Mouse (Mus musculus): ENCODE results near the gene Olfr710. TPM values are rescaled to one million over a fixed set of nuclear protein-coding genes. Genes with fewer than 3 reads are reported as not detected.
"Not testable (repeated sequence)": the region's sequence is repeated elsewhere in the genome, so short reads cannot be mapped to it uniquely, and the experiment has no call there.

The Olfr710 gene
- polyA plus RNA-seq (2016; fragmentation: Nextera tagmentation; extraction: Ambion mirVana), result not detected in 2 replicates

GRCm38 (mm10) chr7:106948212-106948611 is at the start of gene Olfr710:
Gene Olfr710, minus strand, starts transcription at chr7:106948312.
- DNase-seq (ENCODE audit: low spot score), result no peak
- 81% methylated on average over 3 of the region's 3 CpGs for WGBS
- Histone ChIP-seq H3K4me3 (no peak within 1 kb of the TSS), H3K27ac (no peak within 1 kb of the TSS), H3K27me3 (ENCODE audit: low read depth, poor library complexity, severe bottlenecking) (no peaks in the 10 kb centered on the region), H3K36me3 (no peaks in the 10 kb centered on the region), H3K4me1 (no peaks in the 10 kb centered on the region), H3K9me3 (replicated peaks) (no peaks in the 10 kb centered on the region)

GRCm38 (mm10) chr7:106985236-106985635 is 37.1 kb upstream of the Olfr710 start:
- H3K4me3 ChIP-seq, result no peak overlapping the region
- no peak for DNase-seq (ENCODE audit: low spot score)
- no peaks in the 10 kb centered on the region for H3K4me1 ChIP-seq
- no peaks in the 10 kb centered on the region for H3K9me3 ChIP-seq (replicated peaks)
- no peaks in the 10 kb centered on the region for H3K27me3 ChIP-seq (ENCODE audit: low read depth, poor library complexity, severe bottlenecking)
- H3K27ac ChIP-seq, result no peak overlapping the region
- no peaks in the 10 kb centered on the region for H3K36me3 ChIP-seq
- WGBS, result 92% methylated on average over 3 of the region's 3 CpGs

- 75% methylated on average over 1 of the region's 1 CpGs for WGBS
- no peaks in the 10 kb centered on the region for H3K9me3 ChIP-seq (replicated peaks)
- no peaks in the 10 kb centered on the region for H3K36me3 ChIP-seq
- H3K27me3 ChIP-seq (ENCODE audit: low read depth, poor library complexity, severe bottlenecking), result no peaks in the 10 kb centered on the region
- H3K27ac ChIP-seq, result no peak within 1 kb of the TSS
- no peak within 1 kb of the TSS for H3K4me3 ChIP-seq
- H3K4me1 ChIP-seq, result no peaks in the 10 kb centered on the region
- DNase-seq (ENCODE audit: low spot score), result no peak
Measured at GRCm38 (mm10) chr7:106975353-106975752, 27.2 kb upstream of the Olfr710 start, which contains the start of gene Olfr711. Gene Olfr711, minus strand, starts transcription at chr7:106975453.

- H3K27ac ChIP-seq; H3K27me3 ChIP-seq (ENCODE audit: low read depth, poor library complexity, severe bottlenecking); H3K9me3 ChIP-seq (replicated peaks); H3K36me3 ChIP-seq; H3K4me3 ChIP-seq; DNase-seq (ENCODE audit: low spot score); H3K4me1 ChIP-seq: not testable (repeated sequence)
Measured at GRCm38 (mm10) chr7:106967503-106967902, 19.4 kb upstream of the Olfr710 start.

DNA sequence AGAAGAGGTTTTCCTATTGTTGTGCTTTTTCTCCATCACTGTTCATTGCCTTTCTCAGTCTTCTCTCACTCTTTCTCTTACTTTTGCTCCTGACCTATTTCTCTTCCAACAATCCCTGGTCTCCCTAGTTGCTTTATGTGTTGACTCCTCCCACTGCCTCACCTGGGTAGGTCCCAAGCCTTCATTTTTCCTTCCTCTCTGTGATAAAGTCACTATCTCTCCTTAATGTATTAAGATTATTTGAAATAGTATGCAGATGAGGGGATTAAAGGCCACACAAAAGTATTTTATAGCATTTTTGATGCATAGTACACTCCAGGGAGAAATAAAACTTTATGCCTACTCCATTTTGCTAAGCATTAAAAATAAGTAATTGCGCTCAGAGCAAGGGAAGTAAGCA is 15.7 kb upstream of the Olfr710 start, which contains the start of gene Olfr6:
Gene Olfr6, minus strand, starts transcription at position 101 of the 400 bp plus-strand sequence.
- Histone ChIP-seq H3K27me3 (ENCODE audit: low read depth, poor library complexity, severe bottlenecking) (no peaks in the 10 kb centered on the region), H3K27ac (no peak within 1 kb of the TSS), H3K9me3 (replicated peaks) (no peaks in the 10 kb centered on the region), H3K36me3 (no peaks in the 10 kb centered on the region), H3K4me1 (no peaks in the 10 kb centered on the region), H3K4me3 (no peak within 1 kb of the TSS)
- no peak for DNase-seq (ENCODE audit: low spot score)
- 85% methylated on average over 1 of the region's 1 CpGs for WGBS

- no peaks in the 10 kb centered on the region for H3K27me3 ChIP-seq (ENCODE audit: low read depth, poor library complexity, severe bottlenecking)
- no peaks in the 10 kb centered on the region for H3K4me1 ChIP-seq
- no peaks in the 10 kb centered on the region for H3K36me3 ChIP-seq
- no peak for DNase-seq (ENCODE audit: low spot score)
- H3K27ac ChIP-seq, result no peak within 1 kb of the TSS
- H3K9me3 ChIP-seq (replicated peaks), result no peaks in the 10 kb centered on the region
- H3K4me3 ChIP-seq, result no peak within 1 kb of the TSS
Measured at GRCm38 (mm10) chr7:106932119-106932518, 16.0 kb downstream of the Olfr710 start, which contains the start of gene Olfr709-ps1. Gene Olfr709-ps1, minus strand, starts transcription at chr7:106932219.

DNA sequence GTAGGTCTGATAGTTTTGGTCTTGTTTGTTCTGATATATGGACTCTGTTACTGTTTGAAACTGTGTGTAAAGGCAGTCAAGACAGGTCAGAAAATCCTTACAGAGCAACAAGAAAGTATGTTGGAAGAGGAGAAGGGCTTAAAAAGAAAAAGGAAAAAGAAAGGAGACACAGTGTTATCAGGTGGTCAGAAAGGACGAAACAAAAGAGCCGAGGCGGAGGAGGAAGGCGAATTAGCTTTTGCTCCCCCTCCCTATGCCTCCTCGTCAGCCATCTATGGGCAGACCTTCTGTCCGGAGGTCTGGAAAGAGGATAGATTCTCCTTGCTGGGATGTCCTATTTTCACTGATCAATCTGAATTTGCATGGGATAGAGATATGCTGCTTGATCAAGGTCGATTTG is 27.2 kb downstream of the Olfr710 start:
- not testable (repeated sequence) for H3K4me1 ChIP-seq, H3K4me3 ChIP-seq
- 91% methylated on average over 7 of the region's 7 CpGs for WGBS

GRCm38 (mm10) chr7:106907676-106908075 is 40.4 kb downstream of the Olfr710 start, which contains the start of gene Olfr1532-ps1:
Gene Olfr1532-ps1, plus strand, starts transcription at chr7:106908001.
- Histone ChIP-seq H3K27ac (no peak within 1 kb of the TSS), H3K4me1 (no peaks in the 10 kb centered on the region), H3K9me3 (replicated peaks) (no peaks in the 10 kb centered on the region), H3K36me3 (no peaks in the 10 kb centered on the region), H3K27me3 (ENCODE audit: low read depth, poor library complexity, severe bottlenecking) (no peaks in the 10 kb centered on the region), H3K4me3 (no peak within 1 kb of the TSS)
- WGBS, result 71% methylated on average over 2 of the region's 2 CpGs
- DNase-seq (ENCODE audit: low spot score), result no peak

More for the DNA sequence above, 27.2 kb downstream of the Olfr710 start:
- not testable (repeated sequence) for H3K36me3 ChIP-seq; H3K9me3 ChIP-seq (replicated peaks); H3K27ac ChIP-seq; DNase-seq (ENCODE audit: low spot score); H3K27me3 ChIP-seq (ENCODE audit: low read depth, poor library complexity, severe bottlenecking)

GRCm38 (mm10) chr7:106901141-106901540 is 47.0 kb downstream of the Olfr710 start, which contains the start of gene Olfr707:
Gene Olfr707, minus strand, starts transcription at chr7:106901241.
- not testable (repeated sequence) for H3K4me3 ChIP-seq; H3K9me3 ChIP-seq (replicated peaks); H3K36me3 ChIP-seq; H3K27me3 ChIP-seq (ENCODE audit: low read depth, poor library complexity, severe bottlenecking); H3K27ac ChIP-seq; DNase-seq (ENCODE audit: low spot score); H3K4me1 ChIP-seq
- WGBS, result 95% methylated on average over 3 of the region's 3 CpGs

Other genes starting within 250 kb of the Olfr710 start
- not detected in 2 replicates for gene Olfr695, start 231.9 kb downstream of the Olfr710 start, polyA plus RNA-seq (2016; fragmentation: Nextera tagmentation; extraction: Ambion mirVana)
- gene Olfr697, start 205.9 kb downstream of the Olfr710 start, polyA plus RNA-seq (2016; fragmentation: Nextera tagmentation; extraction: Ambion mirVana), result not detected in 2 replicates
- gene Olfr698, start 192.9 kb downstream of the Olfr710 start, polyA plus RNA-seq (2016; fragmentation: Nextera tagmentation; extraction: Ambion mirVana), result not detected in 2 replicates
- gene Olfr699, start 155.1 kb downstream of the Olfr710 start, polyA plus RNA-seq (2016; fragmentation: Nextera tagmentation; extraction: Ambion mirVana), result not detected in 2 replicates
- not detected in 2 replicates for gene Olfr700, start 139.5 kb downstream of the Olfr710 start, polyA plus RNA-seq (2016; fragmentation: Nextera tagmentation; extraction: Ambion mirVana)
- gene Olfr701, start 134.2 kb downstream of the Olfr710 start, polyA plus RNA-seq (2016; fragmentation: Nextera tagmentation; extraction: Ambion mirVana), result not detected in 2 replicates
- gene Olfr702, start 114.4 kb downstream of the Olfr710 start, polyA plus RNA-seq (2016; fragmentation: Nextera tagmentation; extraction: Ambion mirVana), result not detected in 2 replicates
- gene Olfr703, start 105.0 kb downstream of the Olfr710 start, polyA plus RNA-seq (2016; fragmentation: Nextera tagmentation; extraction: Ambion mirVana), result not detected in 2 replicates
- not detected in 2 replicates for gene Olfr704, start 85.1 kb downstream of the Olfr710 start, polyA plus RNA-seq (2016; fragmentation: Nextera tagmentation; extraction: Ambion mirVana)
- not detected in 2 replicates for gene Olfr705, start 71.4 kb downstream of the Olfr710 start, polyA plus RNA-seq (2016; fragmentation: Nextera tagmentation; extraction: Ambion mirVana)
- gene Olfr706, start 60.1 kb downstream of the Olfr710 start, polyA plus RNA-seq (2016; fragmentation: Nextera tagmentation; extraction: Ambion mirVana), result not detected in 2 replicates
- not detected in 2 replicates for gene Olfr707, start 47.1 kb downstream of the Olfr710 start, polyA plus RNA-seq (2016; fragmentation: Nextera tagmentation; extraction: Ambion mirVana)
- not detected in 2 replicates for gene Olfr1532-ps1, start 40.3 kb downstream of the Olfr710 start, polyA plus RNA-seq (2016; fragmentation: Nextera tagmentation; extraction: Ambion mirVana)
- gene Olfr709-ps1, start 16.1 kb downstream of the Olfr710 start, polyA plus RNA-seq (2016; fragmentation: Nextera tagmentation; extraction: Ambion mirVana), result not detected in 2 replicates
- gene Olfr6, start 15.6 kb upstream of the Olfr710 start, polyA plus RNA-seq (2016; fragmentation: Nextera tagmentation; extraction: Ambion mirVana), result not detected in 2 replicates
- gene Olfr711, start 27.1 kb upstream of the Olfr710 start, polyA plus RNA-seq (2016; fragmentation: Nextera tagmentation; extraction: Ambion mirVana), result not detected in 2 replicates
- not detected in 2 replicates for gene Olfr2, start 57.8 kb upstream of the Olfr710 start, polyA plus RNA-seq (2016; fragmentation: Nextera tagmentation; extraction: Ambion mirVana)
- gene Olfr713, start 82.9 kb upstream of the Olfr710 start, polyA plus RNA-seq (2016; fragmentation: Nextera tagmentation; extraction: Ambion mirVana), result not detected in 2 replicates
- not detected in 2 replicates for gene Olfr714, start 122.7 kb upstream of the Olfr710 start, polyA plus RNA-seq (2016; fragmentation: Nextera tagmentation; extraction: Ambion mirVana)
- not detected in 2 replicates for gene Olfr17, start 144.9 kb upstream of the Olfr710 start, polyA plus RNA-seq (2016; fragmentation: Nextera tagmentation; extraction: Ambion mirVana)
- gene Olfr715b, start 162.1 kb upstream of the Olfr710 start, polyA plus RNA-seq (2016; fragmentation: Nextera tagmentation; extraction: Ambion mirVana), result not detected in 2 replicates
- not detected in 2 replicates for gene Olfr715, start 182.8 kb upstream of the Olfr710 start, polyA plus RNA-seq (2016; fragmentation: Nextera tagmentation; extraction: Ambion mirVana)
- not detected in 2 replicates for gene Olfr716, start 190.0 kb upstream of the Olfr710 start, polyA plus RNA-seq (2016; fragmentation: Nextera tagmentation; extraction: Ambion mirVana)
- not detected in 2 replicates for gene Nlrp14, start 218.7 kb upstream of the Olfr710 start, polyA plus RNA-seq (2016; fragmentation: Nextera tagmentation; extraction: Ambion mirVana)

All from limb, embryonic 10.5 days (tissue).